Mouse (Mus musculus): ENCODE measurements at regions not wholly inside any gene's neighbourhood (a gene's known extent, or its start where the extent isn't known, plus 50 kb on each side); places are given as distances from the start of the nearest gene placed in this dataset.

DNA sequence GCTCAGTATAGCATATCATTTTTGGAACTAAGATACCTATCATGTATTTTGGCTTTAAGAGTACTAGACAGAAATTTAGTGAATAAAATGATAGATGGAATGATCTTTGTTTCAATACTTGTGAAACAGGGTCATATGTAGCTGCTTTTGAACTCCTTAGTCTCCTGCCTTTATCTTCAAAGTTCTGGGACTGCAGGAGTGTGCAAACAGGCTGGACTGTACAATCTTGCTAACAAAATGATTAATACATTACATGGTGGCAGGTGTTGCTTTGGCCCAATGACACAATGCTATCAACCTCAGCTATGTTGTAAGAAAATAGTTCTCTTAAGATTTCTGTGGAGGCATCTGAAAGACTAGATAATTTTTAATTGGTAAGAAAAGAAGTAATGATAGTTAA lies 173.5 kb downstream of the Tmsb4x start:
- TF ChIP-seq EP300 (IDR thresholded peaks at IDR 0.05; ENCODE audit: insufficient read depth, low read depth, low read length): no peak
- no peak for TF ChIP-seq CTCF (IDR thresholded peaks at IDR 0.05; ENCODE audit: low read depth, low read length)
